Mouse (Mus musculus): ENCODE results near the gene Mtus2. TPM values are rescaled to one million over a fixed set of nuclear protein-coding genes. Genes with fewer than 3 reads are reported as not detected.

The Mtus2 gene
- total and polyA plus RNA-seq, 3 experiments: 0.03 to 0.13 TPM; not detected in 1

DNA sequence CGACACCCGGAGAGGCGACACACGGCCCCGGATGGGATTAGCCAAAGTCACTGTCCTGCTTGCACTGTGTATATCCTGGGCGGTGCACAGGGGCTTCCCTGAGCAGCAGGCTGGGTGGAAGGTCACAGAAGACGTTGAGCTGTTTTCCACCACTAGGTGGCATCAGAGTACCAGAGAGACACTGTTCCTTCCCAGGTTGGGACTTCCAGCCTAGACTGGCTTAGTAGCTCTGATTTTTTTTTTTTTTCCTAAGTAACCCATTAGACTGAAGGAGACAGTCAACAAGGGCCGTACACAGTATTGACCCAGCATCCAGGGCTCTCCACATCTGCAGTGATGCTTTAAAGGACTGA lies 375.5 kb downstream of the Mtus2 start:
- Histone ChIP-seq H3K36me3 (replicated peaks in 1 of 2; ENCODE audit: control insufficient read depth in 1 of 2, insufficient read depth in 1 of 2, low read length in 1 of 2) (peaks cover 77 to 88% of the 10 kb centered on the region in 2 experiments), H3K9me3 (replicated peaks; ENCODE audit: low read length) (no peaks in the 10 kb centered on the region), H3K27me3 (replicated peaks) (no peaks in the 10 kb centered on the region), H3K4me3 (replicated peaks in 1 of 3; ENCODE audit: low read depth in 2 of 3, low read length in 2 of 3, poor library complexity in 1 of 3) (no peak overlapping the region), H3K4me1 (ENCODE audit: control insufficient read depth in 1 of 2, insufficient read depth in 2 of 2) (peaks cover 10 to 27% of the 10 kb centered on the region in 2 experiments), H3K9ac (ENCODE audit: insufficient read depth, low read depth) (no peak overlapping the region), H3K79me2 (replicated peaks; ENCODE audit: control insufficient read depth, extremely low read depth, insufficient read depth, poor library complexity, severe bottlenecking) (no peaks in the 10 kb centered on the region; the same call in 1 of the 2 replicates), H3K27ac (ENCODE audit: insufficient read depth, low read depth) (no peak overlapping the region), H3K4me2 (ENCODE audit: insufficient read depth, low read depth, poor library complexity, severe bottlenecking) (no peak overlapping the region)
- in situ Hi-C loops (cut with MboI; ENCODE audit: low pct_ligation_motif_present, low pct_unique_long_range_greater_than_20kb, low sequenced_read_pairs) (loop anchor here (25.0 kb wide), 1 partner anchor 455 kb away; no protein-coding TSS in a partner anchor), dilution Hi-C loops (cut with MboI; ENCODE audit: extremely low pct_ligation_motif_present, extremely low pct_unique_long_range_greater_than_20kb, low sequenced_read_pairs) (no loop called here)
- no peak for TF ChIP-seq MXI1 (IDR thresholded peaks at IDR 0.05; ENCODE audit: low read depth, low read length)
- no peak for TF ChIP-seq NRF1 (IDR thresholded peaks at IDR 0.05; ENCODE audit: low read depth, low read length)
- TF ChIP-seq CHD1 (IDR thresholded peaks at IDR 0.05; ENCODE audit: low read depth, low read length): no peak
- no peak for TF ChIP-seq MAX (IDR thresholded peaks at IDR 0.05; ENCODE audit: low read length)
- no peak for TF ChIP-seq ZMIZ1 (IDR thresholded peaks at IDR 0.05; ENCODE audit: low read depth, low read length)
- no peak for TF ChIP-seq JUND (conservative IDR thresholded peaks at IDR 0.05; ENCODE audit: low read depth, low read length)
- TF ChIP-seq CHD2 (IDR thresholded peaks at IDR 0.05; ENCODE audit: low read length): no peak
- peak; percentile 78 for TF ChIP-seq RAD21 (IDR thresholded peaks at IDR 0.05; ENCODE audit: low read depth, low read length)
- TF ChIP-seq ZC3H11A (IDR thresholded peaks at IDR 0.05; ENCODE audit: low read depth, low read length): no peak
- no peak for TF ChIP-seq ZKSCAN1 (IDR thresholded peaks at IDR 0.05; ENCODE audit: borderline replicate concordance, low read depth, low read length)
- no peak for TF ChIP-seq NELFE (IDR thresholded peaks at IDR 0.05; ENCODE audit: low read depth, low read length)
- no peak for TF ChIP-seq KAT2A (IDR thresholded peaks at IDR 0.05; ENCODE audit: insufficient replicate concordance, low read length)
- TF ChIP-seq SIN3A (IDR thresholded peaks at IDR 0.05; ENCODE audit: low read length): no peak
- TF ChIP-seq JUN (IDR thresholded peaks at IDR 0.05; ENCODE audit: insufficient read depth, low read depth, low read length): no peak
- TF ChIP-seq HCFC1 (IDR thresholded peaks at IDR 0.05; ENCODE audit: low read depth, low read length): no peak
- no peak for TF ChIP-seq MAZ (IDR thresholded peaks at IDR 0.05; ENCODE audit: low read depth, low read length)
- TF ChIP-seq CTCF (conservative IDR thresholded peaks at IDR 0.05 in 1 of 2, IDR thresholded peaks at IDR 0.05 in 1 of 2; ENCODE audit: low read depth in 2 of 2, low read length in 2 of 2): peak; percentile 78 to 79
- TF ChIP-seq E2F4 (IDR thresholded peaks at IDR 0.05; ENCODE audit: insufficient replicate concordance, low read depth, low read length): no peak
- no peak for TF ChIP-seq UBTF (IDR thresholded peaks at IDR 0.05; ENCODE audit: low read depth, low read length)
- TF ChIP-seq ZNF384 (IDR thresholded peaks at IDR 0.05; ENCODE audit: low read depth, low read length): peak; percentile 86
- TF ChIP-seq PAX5 (IDR thresholded peaks at IDR 0.05; ENCODE audit: low read length): no peak
- no peak for TF ChIP-seq MYC (IDR thresholded peaks at IDR 0.05; ENCODE audit: low read depth, low read length)
- TF ChIP-seq TBP (conservative IDR thresholded peaks at IDR 0.05; ENCODE audit: low read depth, low read length): no peak
- no peak for TF ChIP-seq MEF2A (IDR thresholded peaks at IDR 0.05; ENCODE audit: borderline replicate concordance, low read depth, low read length)
- TF ChIP-seq GABPA (IDR thresholded peaks at IDR 0.05; ENCODE audit: insufficient replicate concordance, low read depth, low read length): no peak
- TF ChIP-seq RCOR1 (conservative IDR thresholded peaks at IDR 0.05; ENCODE audit: low read depth, low read length): no peak
- no peak for TF ChIP-seq MAFK (IDR thresholded peaks at IDR 0.05; ENCODE audit: insufficient replicate concordance, low read length)
- TF ChIP-seq POLR2A (IDR thresholded peaks at IDR 0.05; ENCODE audit: low read depth, low read length): no peak
- no peak for TF ChIP-seq USF1 (IDR thresholded peaks at IDR 0.05; ENCODE audit: low read depth, low read length)
- no peak for TF ChIP-seq TCF12 (IDR thresholded peaks at IDR 0.05; ENCODE audit: low read depth, low read length)
- TF ChIP-seq EP300 (IDR thresholded peaks at IDR 0.05; ENCODE audit: low read length): no peak
- no peak for TF ChIP-seq USF2 (conservative IDR thresholded peaks at IDR 0.05; ENCODE audit: low read depth, low read length)
- TF ChIP-seq ELF1 (IDR thresholded peaks at IDR 0.05; ENCODE audit: low read depth, low read length): no peak
- TF ChIP-seq ETS1 (conservative IDR thresholded peaks at IDR 0.05; ENCODE audit: low read depth, low read length): no peak
- 0 out of 2 replicates have a peak, but pooled peaks have one; percentile 21 for TF ChIP-seq IRF4 (IDR thresholded peaks at IDR 0.05; ENCODE audit: low read depth, low read length)
- TF ChIP-seq SMC3 (IDR thresholded peaks at IDR 0.05; ENCODE audit: low read depth, low read length): peak; percentile 79
- TF ChIP-seq BHLHE40 (IDR thresholded peaks at IDR 0.05; ENCODE audit: low read depth, low read length): no peak
- TF ChIP-seq POLR2AphosphoS2 (IDR thresholded peaks at IDR 0.05; ENCODE audit: low read depth, low read length): no peak
- peak; percentile 61 for DNase-seq (ENCODE audit: extremely low read depth)

Measured in CH12.LX (cell line).